Comparison of ENCODE assay signal across 13 mouse cellular contexts in the genomic region with DNA sequence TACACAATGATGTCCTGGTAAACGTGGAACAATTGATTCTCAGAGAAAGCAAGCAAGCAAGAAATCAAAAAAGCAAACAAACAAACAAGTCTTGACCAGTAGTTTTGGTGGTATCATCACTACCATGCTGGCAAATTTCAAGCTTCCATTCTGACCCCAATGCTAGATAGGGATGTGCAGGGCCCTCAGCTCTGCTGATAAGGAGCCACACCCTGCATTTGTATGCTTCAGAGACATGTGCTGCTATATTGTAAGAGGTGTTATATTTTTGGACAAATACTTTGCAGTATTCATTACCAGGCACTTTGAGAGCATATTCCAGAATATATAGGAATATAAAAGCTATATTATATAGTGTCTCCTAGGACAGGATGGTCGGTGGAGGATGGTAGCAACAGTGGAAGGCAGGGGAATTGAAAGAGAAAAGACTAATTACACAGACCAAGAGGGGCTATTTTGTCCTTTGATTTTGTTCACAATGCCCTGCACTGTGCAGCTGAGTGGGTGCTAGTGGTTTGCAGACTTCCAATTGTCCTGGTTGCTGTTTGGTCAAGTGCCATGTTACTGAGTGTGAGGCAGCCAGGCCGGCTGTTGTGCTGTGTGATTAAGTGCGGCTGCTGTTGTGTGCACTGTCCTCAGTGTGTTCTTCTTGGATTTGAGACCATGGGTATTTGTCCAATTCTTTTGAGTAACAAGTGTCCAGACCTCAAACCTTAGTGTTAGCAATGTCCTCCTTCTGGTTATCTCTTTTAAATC. TPM values are rescaled to one million over a fixed set of nuclear protein-coding genes. Genes with fewer than 3 reads are reported as not detected.
DNase-seq lines count a peak whose midpoint lies in the region; ATAC-seq and TF ChIP-seq lines count a peak whose summit lies in the region.
"Had no signal": no experiment of that assay in that cellular context is flagged by ENCODE, and none has a peak within 500 bp of the region (broad histone marks: within the 10 kb centered on the region; RNA-seq: fewer than 3 reads in every experiment).

No protein-coding gene starts in this region.

- intact Hi-C loops in left cerebral cortex, postnatal 4 days (cut with DNase I): no loop called here
- intact Hi-C loops in heart, postnatal 14 days (cut with DNase I): no loop called here

- no peak overlapping the region for H3K27ac ChIP-seq in liver, embryonic 14.5 days
- H3K27ac ChIP-seq in heart, embryonic 11.5 days (ENCODE audit: low read depth, low read length): no peak overlapping the region
- H3K27ac ChIP-seq: embryonic facial prominence, embryonic 13.5 days; layer of hippocampus, adult 2 months had no signal

- DNase-seq in left cerebral cortex, postnatal 4 days: peak; percentile 23
- no peak for DNase-seq in left cerebral cortex, adult 18-20 months (ENCODE audit: low spot score in 2 of 2)
- DNase-seq in c-Kit-positive CD71-positive TER-119-positive erythroid progenitor cells, embryonic 14.5 days (ENCODE audit: low spot score): peak; percentile 3
- peak in 1 of 3 experiments; percentile 3 for DNase-seq in liver, embryonic 14.5 days (ENCODE audit: low read depth in 3 of 3, low spot score in 3 of 3)
- DNase-seq in mesoderm, embryonic 11.5 days (ENCODE audit: low read depth, low spot score): peak; percentile 1
- DNase-seq in heart, postnatal 14 days: no peak
- DNase-seq: adrenal gland, adult 8-10 months; kidney, adult 2 months had no signal

- 59% methylated on average over 4 of the region's 4 CpGs for WGBS in liver, embryonic 14.5 days (ENCODE audit: insufficient replicate concordance)
- WGBS in heart, embryonic 11.5 days (ENCODE audit: insufficient replicate concordance): 74% methylated on average over 4 of the region's 4 CpGs

- H3K27me3 ChIP-seq in liver, embryonic 14.5 days (ENCODE audit: control insufficient read depth, insufficient read depth, low read length): no peaks in the 10 kb centered on the region
- no peaks in the 10 kb centered on the region for H3K27me3 ChIP-seq in heart, embryonic 11.5 days (ENCODE audit: control insufficient read depth, insufficient read depth, low read length)
- H3K27me3 ChIP-seq: embryonic facial prominence, embryonic 13.5 days; megakaryocyte, embryonic 14.5 days had no signal

- H3K36me3 ChIP-seq in liver, embryonic 14.5 days (replicated peaks; ENCODE audit: control insufficient read depth, insufficient read depth, low read depth): no peaks in the 10 kb centered on the region
- no peaks in the 10 kb centered on the region for H3K36me3 ChIP-seq in heart, embryonic 11.5 days (ENCODE audit: control insufficient read depth, insufficient read depth, low read length)
- H3K36me3 ChIP-seq: embryonic facial prominence, embryonic 13.5 days had no signal

- peaks cover 7 to 11% of the 10 kb centered on the region in 2 experiments; a peak in 3 of 4 replicates for H3K4me1 ChIP-seq in liver, embryonic 14.5 days (replicated peaks; ENCODE audit: control insufficient read depth in 2 of 2, insufficient read depth in 2 of 2, low read length in 1 of 2)
- H3K4me1 ChIP-seq in heart, embryonic 11.5 days (ENCODE audit: control insufficient read depth, insufficient read depth, low read length): no peaks in the 10 kb centered on the region
- H3K4me1 ChIP-seq: embryonic facial prominence, embryonic 13.5 days; megakaryocyte, embryonic 14.5 days had no signal

- H3K4me2 ChIP-seq in liver, embryonic 14.5 days (ENCODE audit: low read depth): no peak overlapping the region
- H3K4me2 ChIP-seq in heart, embryonic 11.5 days: no peak overlapping the region
- H3K4me2 ChIP-seq: embryonic facial prominence, embryonic 13.5 days had no signal

- ATAC-seq in liver, embryonic 14.5 days (ENCODE audit: insufficient read depth): peak; percentile 66; the same call in 1 of the 2 replicates
- ATAC-seq in heart, embryonic 11.5 days (replicated peaks; ENCODE audit: insufficient number of reproducible peaks, low FRiP score, low TSS enrichment): no peak; the same call in 1 of the 2 replicates
- ATAC-seq in megakaryocyte, adult 5-6 weeks (ENCODE audit: poor library complexity, severe bottlenecking): no peak

- no peak overlapping the region for H3K9ac ChIP-seq in liver, embryonic 14.5 days (replicated peaks)
- H3K9ac ChIP-seq in heart, embryonic 11.5 days (ENCODE audit: low read depth, low read length): no peak overlapping the region
- H3K9ac ChIP-seq: embryonic facial prominence, embryonic 13.5 days had no signal

- no peak; the same call in 1 of the 2 replicates for TF ChIP-seq EP300 in liver, embryonic 14.5 days (IDR thresholded peaks at IDR 0.05; ENCODE audit: low read depth)

- no peak overlapping the region for H3K4me3 ChIP-seq in liver, embryonic 14.5 days (ENCODE audit: insufficient read depth in 1 of 2, low read depth in 2 of 2, low read length in 2 of 2)
- H3K4me3 ChIP-seq in heart, embryonic 11.5 days (ENCODE audit: low read depth, low read length): no peak overlapping the region
- H3K4me3 ChIP-seq: embryonic facial prominence, embryonic 13.5 days; layer of hippocampus, adult 2 months; megakaryocyte, embryonic 14.5 days had no signal

- H3K9me3 ChIP-seq in liver, embryonic 14.5 days (ENCODE audit: control insufficient read depth, low read length): no peaks in the 10 kb centered on the region
- no peaks in the 10 kb centered on the region for H3K9me3 ChIP-seq in heart, embryonic 11.5 days (replicated peaks; ENCODE audit: control insufficient read depth, low read length)
- H3K9me3 ChIP-seq: embryonic facial prominence, embryonic 13.5 days; megakaryocyte, embryonic 14.5 days had no signal

- no peak for TF ChIP-seq CTCF in liver, embryonic 14.5 days (IDR thresholded peaks at IDR 0.05; ENCODE audit: low read depth)

RNA-seq across cellular contexts. Expression of a gene that starts 54.9 kb away (rescaled TPM):
- total RNA-seq in left cerebral cortex, postnatal 4 days (2021): 10 to 100 TPM; 40.4 to 43.8 TPM
- total RNA-seq in left cerebral cortex, adult 18-20 months (2021): 10 to 100 TPM; 21.0 to 25.0 TPM
- polyA plus RNA-seq in liver, embryonic 14.5 days (2012; rRNA removed): 0.59 and 0.86 TPM in 2 replicates
- polyA plus RNA-seq in liver, embryonic 14.5 days (2014; fragmentation: Nextera tagmentation; extraction: Ambion mirVana): 0.49 and 0.77 TPM in 2 replicates
- polyA plus RNA-seq in heart, embryonic 11.5 days (2014; fragmentation: Nextera tagmentation; extraction: Ambion mirVana): 2.0 TPM in 2 replicates
- total RNA-seq in heart, postnatal 14 days (2021): 1 to 10 TPM; 2.3 to 2.4 TPM
- 8.7 and 10.3 TPM in 2 replicates for total RNA-seq in megakaryocyte, adult 5-6 weeks (2015)
- total RNA-seq in megakaryocyte, adult 5-6 weeks (2017): 5.8 and 7.4 TPM in 2 replicates

Comparison
In these comparisons a context has a peak if more than half of its experiments do, and no peak if none do; other contexts are left out.
1. DNase-seq: peak in left cerebral cortex, postnatal 4 days (single experiment), c-Kit-positive CD71-positive TER-119-positive erythroid progenitor cells, embryonic 14.5 days (single experiment) and mesoderm, embryonic 11.5 days (single experiment); none in left cerebral cortex, adult 18-20 months (0 of 2) and heart, postnatal 14 days (0 of 2).